ENCODE assay signal across 9 mouse cellular contexts in the genomic region with DNA sequence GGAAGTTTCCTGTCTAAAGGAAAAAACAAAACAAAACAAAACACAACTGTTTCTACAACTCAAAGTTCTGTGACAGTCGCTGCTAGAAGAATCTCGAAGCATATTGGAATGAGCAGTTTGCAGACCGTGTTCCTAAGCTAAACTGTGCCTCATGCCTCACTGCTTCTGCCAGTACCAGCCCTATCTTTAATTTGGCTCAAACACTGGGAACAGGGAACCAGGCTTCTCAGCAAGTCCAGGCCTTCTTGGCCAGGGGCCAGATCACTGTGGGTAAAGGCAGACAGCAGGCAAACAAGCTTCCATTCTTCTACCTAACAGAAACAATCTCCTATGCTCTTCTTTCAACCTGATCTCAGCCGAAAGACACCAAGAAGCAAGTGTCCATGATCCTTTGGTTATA. TPM values are rescaled to one million over a fixed set of nuclear protein-coding genes. Genes with fewer than 3 reads are reported as not detected.
DNase-seq lines count a peak whose midpoint lies in the region; ATAC-seq and TF ChIP-seq lines count a peak whose summit lies in the region.
"Had no signal": no experiment of that assay in that cellular context is flagged by ENCODE, and none has a peak within 500 bp of the region (broad histone marks: within the 10 kb centered on the region; RNA-seq: fewer than 3 reads in every experiment).

No protein-coding gene starts in this region.

- H3K36me3 ChIP-seq in forebrain, embryonic 13.5 days (ENCODE audit: poor library complexity, severe bottlenecking): no peaks in the 10 kb centered on the region
- H3K36me3 ChIP-seq in forebrain, embryonic 11.5 days (ENCODE audit: control insufficient read depth, insufficient read depth, low read length): no peaks in the 10 kb centered on the region
- H3K36me3 ChIP-seq in stomach, postnatal 0 days (ENCODE audit: control insufficient read depth, insufficient read depth, low read length): no peaks in the 10 kb centered on the region
- H3K36me3 ChIP-seq: neural tube, embryonic 13.5 days had no signal

- TF ChIP-seq EP300 in stomach, postnatal 0 days (optimal IDR thresholded peaks at IDR 0.05): no peak

- H3K9ac ChIP-seq in forebrain, embryonic 13.5 days: no peak overlapping the region
- H3K9ac ChIP-seq in forebrain, embryonic 11.5 days (ENCODE audit: low read length): no peak overlapping the region
- H3K9ac ChIP-seq in stomach, postnatal 0 days (ENCODE audit: low read length): no peak overlapping the region
- H3K9ac ChIP-seq: neural tube, embryonic 13.5 days had no signal

- H3K4me1 ChIP-seq in forebrain, embryonic 13.5 days: peaks cover 6% of the 10 kb centered on the region; the same call in 1 of the 2 replicates
- H3K4me1 ChIP-seq in forebrain, embryonic 11.5 days (replicated peaks; ENCODE audit: control insufficient read depth, insufficient read depth, low read length): no peaks in the 10 kb centered on the region
- no peaks in the 10 kb centered on the region for H3K4me1 ChIP-seq in stomach, postnatal 0 days (replicated peaks; ENCODE audit: control insufficient read depth, insufficient read depth)
- H3K4me1 ChIP-seq: neural tube, embryonic 13.5 days had no signal

- peaks cover 6% of the 10 kb centered on the region; the same call in 1 of the 2 replicates for H3K27me3 ChIP-seq in forebrain, embryonic 13.5 days
- peaks cover 8% of the 10 kb centered on the region; the same call in 1 of the 2 replicates for H3K27me3 ChIP-seq in forebrain, embryonic 11.5 days (ENCODE audit: control insufficient read depth, insufficient read depth, low read length)
- no peaks in the 10 kb centered on the region for H3K27me3 ChIP-seq in stomach, postnatal 0 days (ENCODE audit: control insufficient read depth, insufficient read depth, low read length)

- no peak overlapping the region for H3K4me2 ChIP-seq in forebrain, embryonic 13.5 days
- H3K4me2 ChIP-seq in forebrain, embryonic 11.5 days (ENCODE audit: low read depth, low read length, severe bottlenecking): no peak overlapping the region
- H3K4me2 ChIP-seq in stomach, postnatal 0 days (replicated peaks; ENCODE audit: low read depth): no peak overlapping the region
- H3K4me2 ChIP-seq: neural tube, embryonic 13.5 days had no signal

- H3K4me3 ChIP-seq in forebrain, embryonic 13.5 days: no peak overlapping the region
- H3K4me3 ChIP-seq in forebrain, embryonic 11.5 days (ENCODE audit: low read depth, low read length): no peak overlapping the region
- H3K4me3 ChIP-seq in stomach, postnatal 0 days (ENCODE audit: low read depth, low read length): no peak overlapping the region
- H3K4me3 ChIP-seq: neural tube, embryonic 13.5 days had no signal

- no peak overlapping the region; the same call in 1 of the 2 replicates for H3K27ac ChIP-seq in forebrain, embryonic 13.5 days
- H3K27ac ChIP-seq in forebrain, embryonic 11.5 days (ENCODE audit: low read depth, low read length): no peak overlapping the region
- H3K27ac ChIP-seq in stomach, postnatal 0 days (replicated peaks): no peak overlapping the region
- H3K27ac ChIP-seq: neural tube, embryonic 13.5 days had no signal

- WGBS in forebrain, embryonic 13.5 days: 62% methylated on average over 4 of the region's 4 CpGs
- WGBS in forebrain, embryonic 11.5 days: 78% methylated on average over 4 of the region's 4 CpGs
- WGBS in stomach, postnatal 0 days: 51% methylated on average over 4 of the region's 4 CpGs

- TF ChIP-seq CTCF in stomach, postnatal 0 days (IDR thresholded peaks at IDR 0.05; ENCODE audit: low read depth): no peak

- no peaks in the 10 kb centered on the region for H3K9me3 ChIP-seq in forebrain, embryonic 13.5 days (replicated peaks)
- no peaks in the 10 kb centered on the region for H3K9me3 ChIP-seq in forebrain, embryonic 11.5 days (ENCODE audit: control insufficient read depth, low read length)
- H3K9me3 ChIP-seq in stomach, postnatal 0 days (ENCODE audit: control insufficient read depth, low read length): no peaks in the 10 kb centered on the region
- H3K9me3 ChIP-seq: neural tube, embryonic 13.5 days had no signal

- DNase-seq in forebrain, embryonic 11.5 days (ENCODE audit: low spot score): no peak
- DNase-seq in thymus, postnatal 4 days: peak; percentile 10
- no peak for DNase-seq in thymus, adult 18-20 months
- peak; percentile 54 for DNase-seq in heart, adult 8-10 months (ENCODE audit: low spot score)
- DNase-seq in kidney, postnatal 36 days: peak; percentile 40 to 67
- DNase-seq in stomach, postnatal 0 days (ENCODE audit: low spot score): peak; percentile 66
- no peak for DNase-seq in spleen, adult 12 weeks (ENCODE audit: low spot score)

- peak; percentile 62 for ATAC-seq in forebrain, embryonic 13.5 days
- no peak for ATAC-seq in forebrain, embryonic 11.5 days (replicated peaks; ENCODE audit: low FRiP score)
- ATAC-seq in stomach, postnatal 0 days (ENCODE audit: low FRiP score, low TSS enrichment): no peak

RNA-seq across cellular contexts. Expression of gene Tmsb4x, which starts 56.5 kb away (rescaled TPM):
- 6,273 and 8,315 TPM in 2 replicates for polyA plus RNA-seq in forebrain, embryonic 13.5 days (2015; fragmentation: Nextera tagmentation; extraction: Ambion mirVana)
- 3,887 and 4,316 TPM in 2 replicates for polyA plus RNA-seq in forebrain, embryonic 11.5 days (2014; fragmentation: Nextera tagmentation; extraction: Ambion mirVana)
- 100 to 1,000 TPM; 419 to 623 (median 536) TPM for total RNA-seq in heart, adult 8-10 months (2022)
- 6,456 and 7,015 TPM in 2 replicates for polyA plus RNA-seq in stomach, postnatal 0 days (2015; fragmentation: Nextera tagmentation; extraction: Ambion mirVana)

Comparison
In these comparisons a context has a peak if more than half of its experiments do, and no peak if none do; other contexts are left out.
1. DNase-seq: peak in thymus, postnatal 4 days (single experiment), heart, adult 8-10 months (single experiment), kidney, postnatal 36 days (2 of 2) and stomach, postnatal 0 days (single experiment); none in forebrain, embryonic 11.5 days (single experiment), thymus, adult 18-20 months (0 of 2) and spleen, adult 12 weeks (single experiment).